Mouse (Mus musculus): ENCODE data around the gene Ggnbp2. TPM values are rescaled to one million over a fixed set of nuclear protein-coding genes. Genes with fewer than 3 reads are reported as not detected.
"Not testable (repeated sequence)": the region's sequence is repeated elsewhere in the genome, so short reads cannot be mapped to it uniquely, and the experiment has no call there.

The Ggnbp2 gene
- total RNA-seq, 4 experiments from 2014 or later, result 88.0 to 102 (median 97.7) TPM

DNA sequence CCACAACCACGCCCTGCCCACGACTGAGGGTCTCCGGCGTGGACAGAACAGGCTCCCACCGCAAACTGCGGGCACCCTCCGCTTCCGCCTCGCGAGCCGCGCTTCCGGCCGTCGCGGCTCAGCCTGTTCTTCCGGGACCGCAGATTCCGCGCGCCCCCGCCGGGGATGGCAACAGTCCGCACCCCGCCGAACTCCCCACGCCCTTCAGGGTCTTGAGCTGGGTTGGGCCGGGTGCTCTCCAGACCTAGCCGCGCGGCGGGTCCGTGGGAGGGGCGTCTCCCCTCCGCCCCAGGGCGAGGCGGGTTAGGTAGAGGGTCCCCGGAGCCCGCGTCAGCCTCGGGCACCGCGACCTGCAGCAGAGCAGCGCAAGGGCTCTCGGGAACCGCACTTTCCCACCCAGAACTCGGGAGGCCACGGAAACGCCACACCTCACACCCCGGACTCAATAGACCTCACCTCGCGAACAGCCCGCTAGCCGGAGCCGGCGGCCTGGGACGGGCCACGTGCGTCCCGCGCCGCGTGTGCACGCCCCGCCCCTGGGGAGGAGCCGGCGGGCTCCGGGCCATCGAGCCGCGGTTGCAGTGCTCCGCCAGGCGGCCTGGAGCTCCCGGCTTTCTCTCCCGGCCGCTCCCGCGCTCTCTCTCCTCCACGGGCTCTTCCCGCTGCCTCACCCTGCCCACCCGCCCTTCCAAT is 9.3 kb upstream of the Ggnbp2 start, which contains the start of the genes Myo19 and Pigw:
Gene Myo19 (plus strand): TSS at position 377 of the 693 bp plus-strand sequence.
Gene Pigw (minus strand): TSS at position 514 of the 693 bp plus-strand sequence.
- peak; percentile 54 to 64 for DNase-seq (ENCODE audit: low spot score in 2 of 2)

DNA sequence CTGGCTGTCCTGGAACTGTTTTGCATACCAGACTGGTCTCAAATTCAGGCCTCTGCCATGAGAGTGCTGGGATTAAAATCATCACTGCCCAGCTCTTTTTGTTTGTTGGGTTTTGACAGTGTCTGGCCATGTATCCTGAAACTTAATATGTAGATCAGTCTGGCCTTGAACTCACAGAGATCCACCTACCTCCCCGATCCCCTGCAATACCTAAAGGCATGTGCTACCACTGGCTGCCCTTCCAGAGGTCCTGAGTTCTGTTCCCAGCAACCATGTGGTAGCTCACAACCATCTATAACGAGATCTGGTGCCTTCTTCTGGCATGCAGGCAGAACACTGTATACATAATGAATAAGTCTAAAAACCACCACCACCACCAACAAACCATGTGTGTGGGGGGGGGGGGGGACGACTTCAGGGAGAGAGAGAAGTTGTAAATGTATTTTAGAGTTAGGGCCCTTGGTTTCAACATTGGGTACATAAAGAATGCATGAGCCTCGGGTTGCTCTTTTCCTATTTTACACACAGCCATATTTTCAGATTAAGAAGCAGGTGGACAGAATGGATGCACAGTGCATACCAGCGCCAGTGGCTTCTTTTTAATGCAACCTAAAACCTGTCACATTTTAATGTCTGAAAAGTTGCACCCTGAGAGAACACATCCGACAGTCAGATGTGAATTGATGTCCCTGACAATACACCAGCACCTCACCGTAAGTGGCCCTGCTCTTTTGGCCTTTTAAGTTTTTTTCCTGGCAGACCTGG is 8.6 kb upstream of the Ggnbp2 start:
- DNase-seq (ENCODE audit: low spot score in 2 of 2), result no peak

DNA sequence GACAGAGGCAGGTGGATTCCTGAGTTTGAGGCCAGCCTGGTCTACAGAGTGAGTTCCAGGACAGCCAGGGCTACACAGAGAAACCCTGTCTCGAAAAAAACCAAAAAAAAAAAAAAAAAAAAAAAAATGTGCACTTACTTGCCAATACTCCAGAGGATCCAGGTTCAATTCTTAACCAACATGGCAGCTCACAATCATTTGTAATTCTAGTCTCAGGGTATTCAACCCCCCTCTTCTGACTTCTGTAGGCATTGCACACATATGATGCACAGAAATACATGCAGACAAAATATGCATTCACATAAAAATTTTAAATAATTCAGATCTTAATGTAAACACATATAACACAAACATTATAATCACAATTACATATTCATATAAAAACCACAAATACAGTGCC is 5.4 kb upstream of the Ggnbp2 start:
- DNase-seq (ENCODE audit: low spot score in 2 of 2), result not testable (repeated sequence)

DNA sequence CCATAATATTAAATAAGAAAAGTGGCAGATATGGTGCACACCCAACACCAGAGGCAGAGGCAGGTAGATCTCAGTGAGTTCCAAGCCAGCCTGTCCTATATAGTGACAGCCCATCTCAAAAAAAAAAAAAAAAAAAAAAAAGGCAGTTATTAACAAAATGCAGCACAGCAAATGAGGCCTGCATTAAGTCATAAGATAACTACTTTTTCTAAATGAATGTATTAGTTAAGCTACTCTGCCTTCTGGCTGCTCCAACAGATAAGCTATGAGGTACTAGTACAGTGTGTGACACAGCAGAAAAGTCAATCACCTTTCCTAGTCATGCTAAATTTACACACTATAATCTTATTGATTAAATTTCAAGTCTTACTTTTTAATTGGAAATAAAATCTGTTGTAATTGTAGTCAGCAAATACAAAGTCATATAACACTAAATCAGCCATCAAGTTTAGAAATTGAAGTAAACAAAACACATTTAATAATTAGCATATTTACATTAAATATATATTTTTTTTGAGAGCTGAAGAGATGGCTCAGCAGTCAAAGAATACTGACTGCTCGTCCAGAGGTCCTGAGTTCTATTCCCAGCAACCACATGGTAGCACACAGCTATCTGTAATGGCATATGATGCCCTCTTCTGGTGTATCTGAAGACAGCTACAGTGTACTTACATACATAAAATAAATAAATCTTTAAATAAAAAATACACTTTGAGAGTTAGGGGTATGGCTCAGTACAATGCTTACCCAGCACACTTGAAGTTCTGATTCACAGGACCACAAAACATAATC is 2.6 kb upstream of the Ggnbp2 start:
- DNase-seq (ENCODE audit: low spot score in 2 of 2), result no peak

DNA sequence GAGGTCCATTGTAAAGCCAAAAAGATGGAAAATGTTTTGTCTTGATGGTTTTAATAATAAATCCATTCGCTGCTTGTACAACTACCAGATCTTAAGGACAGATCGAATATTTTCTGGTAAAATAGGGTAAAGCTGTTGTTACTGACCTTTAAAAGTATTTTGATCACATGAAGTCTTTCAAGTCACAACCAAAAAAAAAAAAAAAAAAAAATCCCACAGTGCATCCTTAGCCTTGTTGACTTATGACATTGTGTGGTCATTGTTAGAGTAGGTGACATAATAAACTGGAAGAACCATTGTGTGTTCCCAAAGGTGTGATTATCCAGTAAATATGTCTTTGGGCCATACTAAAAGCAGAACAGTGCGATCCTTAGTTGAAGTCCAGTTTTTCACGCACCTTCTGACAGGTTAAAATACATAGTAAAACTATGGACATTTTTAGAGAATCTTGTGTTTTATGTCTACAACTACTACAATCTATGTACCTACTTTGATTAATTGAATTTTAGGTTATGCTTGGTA is 992 bp upstream of the Ggnbp2 start:
- no peak for DNase-seq (ENCODE audit: low spot score in 2 of 2)

DNA sequence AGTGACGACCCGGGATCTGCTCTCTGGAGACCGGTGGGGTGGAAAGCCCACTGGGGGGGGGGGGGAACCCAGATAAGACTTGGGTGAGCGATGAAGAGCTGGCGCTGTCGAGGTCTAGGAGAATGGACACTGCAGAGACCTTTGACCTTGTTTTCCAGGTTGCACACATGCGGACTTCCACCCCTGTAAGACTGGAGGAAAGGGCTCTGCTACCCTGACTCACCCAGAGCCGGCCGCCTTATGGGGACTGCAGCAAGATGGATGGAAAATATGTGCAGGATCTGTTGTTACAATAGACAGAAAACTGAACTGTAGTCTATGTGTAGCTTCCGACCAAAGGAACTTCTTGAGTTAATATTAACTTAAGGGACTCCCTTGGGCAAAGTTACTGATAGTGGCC is 429 bp upstream of the Ggnbp2 start:
- DNase-seq (ENCODE audit: low spot score in 2 of 2), result no peak

DNA sequence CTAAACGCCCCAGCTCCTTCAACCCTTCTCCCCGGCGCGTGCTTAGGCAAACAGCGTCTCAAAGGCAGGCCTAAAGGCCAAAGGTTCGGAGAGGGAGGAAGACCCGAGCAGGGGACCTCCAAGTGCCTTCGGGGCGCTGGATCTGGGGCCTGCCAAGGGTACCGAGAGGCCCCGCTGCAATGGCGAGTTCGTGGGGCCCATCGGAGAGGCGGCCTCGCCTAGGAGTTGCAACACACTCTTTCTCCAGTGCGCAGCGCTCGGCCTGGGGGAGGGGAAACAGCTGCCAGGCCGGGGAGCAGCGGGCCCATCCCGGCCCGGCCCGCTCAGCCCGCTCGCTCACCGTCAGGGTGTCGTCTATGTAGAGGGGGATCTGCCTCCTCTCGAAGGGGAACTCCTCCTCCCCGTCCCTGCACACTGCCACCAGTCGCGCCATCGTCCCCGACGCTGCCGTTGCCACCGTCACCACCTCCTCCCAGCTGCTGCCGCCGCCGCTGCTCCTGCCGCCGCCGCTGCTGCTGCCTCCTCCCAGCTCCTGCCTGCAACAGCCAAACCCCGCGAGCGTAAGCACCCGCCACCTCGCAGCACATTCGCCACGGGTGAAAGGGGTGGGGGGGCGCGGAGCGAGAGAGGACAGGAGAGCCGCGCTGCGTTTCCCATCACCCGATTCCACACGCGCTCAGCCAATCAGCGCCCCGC is 932 bp downstream of the Ggnbp2 start:
- DNase-seq (ENCODE audit: low spot score in 2 of 2), result peak; percentile 78 to 95

DNA sequence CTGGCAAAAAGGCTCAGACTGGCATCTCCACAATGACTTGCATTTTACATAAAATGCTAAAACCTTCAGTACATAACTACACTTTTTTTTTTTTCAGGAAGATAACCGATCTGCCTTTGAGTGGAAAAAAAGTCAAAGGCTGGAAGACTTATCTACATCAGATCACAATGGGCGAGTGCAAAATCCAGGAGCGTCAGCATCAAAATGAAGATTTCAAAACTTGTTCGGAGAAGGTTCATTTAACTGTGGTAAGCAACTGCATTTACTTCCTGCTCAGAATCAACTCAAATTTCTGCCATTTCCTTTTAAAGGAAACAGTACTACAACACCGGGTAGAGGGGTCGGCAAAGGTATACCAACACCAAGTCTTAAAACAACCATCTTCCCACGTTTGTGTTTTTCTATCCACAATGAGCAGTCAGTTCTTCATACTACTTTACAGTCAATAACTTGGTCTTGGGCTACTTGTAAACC is 1.8 kb downstream of the Ggnbp2 start:
- DNase-seq (ENCODE audit: low spot score in 2 of 2), result no peak

DNA sequence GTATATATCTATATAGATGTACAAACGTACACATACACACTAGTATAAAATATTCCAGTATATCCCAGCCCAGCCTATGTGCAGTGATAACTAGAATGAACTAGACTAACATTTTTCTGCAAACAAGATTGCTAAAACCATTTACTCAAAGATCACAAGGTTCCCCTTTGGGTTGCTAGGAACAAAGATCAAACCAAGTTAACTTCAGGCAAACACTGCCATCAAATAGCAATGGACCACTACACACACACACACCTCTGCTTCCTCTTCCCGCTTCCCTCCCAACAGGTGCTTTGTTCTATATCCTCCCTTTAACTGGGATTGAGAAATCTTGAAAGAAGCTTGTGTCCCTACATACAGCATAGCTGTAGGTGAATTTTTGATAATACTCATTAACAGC is 3.0 kb downstream of the Ggnbp2 start:
- no peak for DNase-seq (ENCODE audit: low spot score in 2 of 2)

DNA sequence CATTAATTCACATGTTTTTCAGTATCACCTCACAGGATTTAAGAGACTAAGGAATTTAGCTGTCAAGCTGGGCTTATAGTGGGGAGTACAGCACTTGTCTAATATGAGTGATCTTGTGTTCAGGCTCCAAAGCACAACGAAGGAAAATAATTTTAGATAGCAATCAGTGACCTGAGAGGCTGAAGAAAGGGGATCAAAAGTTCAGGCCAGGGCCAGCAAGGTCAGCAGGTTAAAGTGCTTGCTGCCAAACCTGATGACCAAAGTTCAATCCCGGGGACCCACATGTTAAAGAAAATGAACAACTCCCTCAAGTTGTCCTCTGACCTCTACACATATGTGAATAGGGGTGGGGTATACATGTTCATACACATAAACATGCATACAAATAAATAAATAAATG is 5.3 kb downstream of the Ggnbp2 start:
- no peak for DNase-seq (ENCODE audit: low spot score in 2 of 2)

DNA sequence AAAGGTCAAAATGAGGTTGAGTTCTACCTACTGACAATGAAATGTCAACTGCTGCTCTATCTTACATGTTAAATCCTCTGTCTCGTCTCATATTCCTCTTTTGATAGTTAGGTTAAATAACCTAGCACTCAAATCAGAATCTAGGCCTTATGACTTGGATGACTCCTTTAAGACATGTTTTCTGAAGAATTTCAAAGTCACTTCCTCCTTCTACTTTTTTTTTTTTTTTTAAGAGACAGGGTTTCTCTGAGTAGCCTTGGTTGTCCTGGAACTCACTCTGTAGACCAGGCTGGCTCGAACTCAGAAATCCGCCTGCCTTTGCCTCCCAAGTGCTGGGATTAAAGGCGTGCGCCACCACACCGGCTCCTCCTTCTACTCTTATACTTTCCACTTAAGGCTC is 15.3 kb downstream of the Ggnbp2 start:
- DNase-seq (ENCODE audit: low spot score in 2 of 2), result no peak

DNA sequence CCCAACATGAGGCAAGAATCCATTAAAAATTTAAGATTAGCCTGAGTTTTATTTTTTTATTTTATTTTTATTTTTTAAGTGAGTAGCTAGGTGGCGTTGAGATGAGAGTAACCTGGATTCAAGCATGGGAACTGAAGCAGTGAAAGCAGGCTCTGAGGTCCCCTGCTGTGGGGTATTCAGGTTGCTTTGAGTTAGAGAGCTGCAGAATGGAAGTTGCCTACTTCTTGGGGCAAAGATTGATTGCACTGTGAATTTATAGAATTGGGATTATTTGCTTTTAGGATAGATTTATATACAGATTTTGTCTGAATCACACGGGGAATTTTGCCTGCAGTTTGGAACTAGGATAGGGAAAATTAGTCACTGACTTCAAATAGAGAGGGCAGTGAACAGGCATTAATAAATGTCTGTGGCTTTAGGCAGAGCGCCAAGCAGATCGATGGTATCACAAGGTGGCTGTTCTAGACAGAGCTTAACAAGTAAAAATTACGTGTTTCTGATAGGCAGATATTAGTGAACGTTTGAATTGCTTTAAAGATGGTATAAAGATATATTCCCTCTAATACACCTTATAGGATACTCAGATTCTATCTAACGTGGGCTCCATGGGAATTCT is 23.0 kb downstream of the Ggnbp2 start:
- DNase-seq (ENCODE audit: low spot score in 2 of 2), result no peak

DNA sequence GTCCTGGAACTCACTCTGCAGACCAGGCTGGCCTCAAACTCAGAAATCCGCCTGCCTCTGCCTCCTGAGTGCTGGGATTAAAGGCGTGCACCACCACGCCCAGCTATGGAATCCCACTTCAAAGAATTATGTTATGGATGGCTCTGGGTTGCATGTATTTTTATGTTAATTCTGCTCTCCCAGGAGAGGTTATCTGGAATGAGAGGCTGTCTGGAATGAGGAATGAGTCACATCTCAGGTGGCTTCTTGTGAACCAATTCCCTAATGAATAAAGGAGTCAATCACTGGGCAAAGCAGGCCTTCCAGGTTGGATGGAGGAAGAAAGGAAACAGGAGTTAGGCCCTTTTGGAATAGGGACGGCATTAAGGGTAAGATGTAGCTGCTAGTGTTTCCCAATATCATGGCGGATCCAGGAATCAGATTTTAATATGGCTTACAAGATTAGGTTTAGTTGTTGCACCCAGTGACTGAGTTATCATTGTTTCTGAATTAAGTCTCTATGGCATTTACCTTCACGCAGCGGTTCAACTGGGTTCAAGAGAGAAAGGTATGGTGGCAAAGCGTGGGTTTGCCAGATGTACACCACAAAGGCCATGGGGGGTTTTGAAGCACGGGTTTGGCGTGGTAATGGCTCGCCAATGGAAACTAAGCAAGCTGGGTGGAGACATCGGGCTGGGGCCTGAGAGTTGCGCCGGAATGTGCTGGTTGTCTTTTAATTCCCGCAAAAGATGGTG is 23.7 kb downstream of the Ggnbp2 start:
- no peak for DNase-seq (ENCODE audit: low spot score in 2 of 2)

DNA sequence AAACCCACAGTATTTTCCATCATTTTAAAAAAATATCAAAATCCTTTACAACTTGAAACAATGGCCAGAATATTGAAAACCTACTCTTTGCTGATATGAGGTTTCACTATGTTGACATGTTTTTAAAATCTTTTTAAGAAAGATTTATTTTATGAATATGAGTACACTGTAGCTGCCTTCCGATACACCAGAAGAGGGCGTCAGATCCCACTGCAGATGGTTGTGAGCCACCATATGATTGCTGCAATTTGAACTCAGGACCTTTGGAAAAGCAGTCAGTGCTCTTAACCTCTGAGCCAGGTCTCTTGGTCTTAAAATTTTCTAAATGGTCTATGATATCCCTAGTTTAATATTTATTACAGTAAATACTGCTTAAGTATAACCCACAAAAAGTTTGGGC is 31.3 kb downstream of the Ggnbp2 start:
- DNase-seq (ENCODE audit: low spot score in 2 of 2), result no peak

DNA sequence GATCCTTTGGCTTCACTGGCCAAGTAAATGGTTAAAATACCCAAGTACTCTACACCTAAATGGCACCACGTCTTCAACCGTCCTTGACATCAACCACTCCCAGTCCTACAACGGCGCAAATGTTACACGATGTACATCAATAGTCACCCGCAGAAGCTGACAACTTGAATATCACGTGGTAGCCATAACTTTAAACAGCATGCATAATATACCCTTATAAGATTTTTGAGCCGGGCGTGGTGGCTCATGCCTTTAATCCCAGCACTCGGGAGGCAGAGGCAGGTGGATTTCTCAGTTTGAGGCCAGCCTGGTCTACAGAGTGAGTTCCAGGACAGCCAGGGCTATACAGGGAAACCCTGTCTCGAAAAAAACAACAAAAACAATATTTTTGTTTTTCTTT is 41.1 kb downstream of the Ggnbp2 start:
- not testable (repeated sequence) for DNase-seq (ENCODE audit: low spot score in 2 of 2)

DNA sequence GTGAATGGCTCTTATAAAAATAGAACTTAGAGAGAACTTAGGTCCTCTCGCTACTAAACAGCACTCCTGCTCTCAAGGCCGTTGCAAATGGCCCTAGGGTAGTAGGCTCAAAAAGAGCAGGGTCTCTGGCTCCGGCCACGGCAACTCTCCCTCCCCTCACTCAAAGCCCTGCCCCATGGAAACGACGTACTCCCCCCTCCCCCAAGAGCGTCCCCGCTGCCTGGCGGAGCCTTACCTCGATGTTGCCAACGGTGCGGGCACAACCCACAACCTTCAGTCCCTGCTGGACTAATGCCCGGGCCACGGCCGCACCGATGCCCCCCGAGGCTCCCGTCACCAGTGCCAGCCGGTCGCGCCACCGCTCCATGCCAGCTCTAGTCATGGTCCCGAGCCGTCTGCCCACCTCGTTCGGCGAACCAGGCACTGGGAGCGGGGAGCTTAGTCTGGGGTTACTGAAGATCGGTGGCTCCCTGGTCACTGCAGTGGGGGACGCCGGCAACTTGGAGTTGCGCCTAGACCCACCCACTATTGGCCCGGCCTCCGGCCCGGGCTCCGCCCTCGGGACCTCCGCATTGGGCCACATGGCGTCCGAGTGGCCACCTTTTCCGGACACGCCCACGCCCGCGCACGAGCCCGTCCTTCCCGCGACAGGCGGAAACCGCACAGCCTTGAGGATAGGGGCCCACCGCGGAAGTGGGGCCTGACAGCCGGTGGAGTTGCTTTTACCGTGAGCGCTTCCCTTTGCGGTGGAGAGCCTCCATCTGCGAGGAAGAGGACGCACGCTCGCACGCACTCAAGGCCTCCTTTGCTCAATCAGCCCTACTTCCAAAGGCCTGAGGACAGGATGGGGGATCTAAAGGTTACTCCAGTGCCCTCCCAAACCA is 41.9 kb downstream of the Ggnbp2 start, which contains the start of gene Dhrs11:
Gene Dhrs11 (minus strand): TSS at position 479 of the 884 bp plus-strand sequence.
- peak; percentile 69 to 82 for DNase-seq (ENCODE audit: low spot score in 2 of 2)

DNA sequence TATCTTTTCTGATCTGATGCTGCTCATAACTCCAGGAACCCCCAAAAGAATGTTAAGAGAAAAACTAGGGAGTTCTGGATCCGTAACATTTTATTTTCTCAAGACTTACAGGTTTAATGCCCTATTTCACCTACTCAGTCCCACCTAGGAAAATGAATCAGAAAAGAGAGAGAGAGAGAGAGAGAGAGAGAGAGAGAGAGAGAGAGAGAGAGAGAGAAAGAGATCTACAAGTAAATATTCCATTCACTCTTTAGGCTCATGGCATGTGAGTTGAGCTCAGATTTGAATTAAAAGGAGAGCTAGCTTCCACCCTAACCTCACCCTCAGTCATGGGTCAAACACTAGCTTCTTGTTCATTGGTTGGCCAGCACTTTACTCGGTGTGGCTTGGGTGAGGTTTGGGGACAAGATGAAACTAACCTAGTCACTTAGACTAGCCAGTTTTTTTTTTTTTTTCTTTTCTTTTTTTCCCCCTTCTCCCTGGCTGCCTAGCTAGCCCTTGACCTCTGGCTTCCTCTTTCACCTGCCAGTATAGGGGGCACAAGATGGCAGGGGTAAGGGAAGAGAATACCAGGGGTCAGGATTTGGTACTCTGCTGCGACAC is 42.6 kb downstream of the Ggnbp2 start:
- no peak for DNase-seq (ENCODE audit: low spot score in 2 of 2)

DNA sequence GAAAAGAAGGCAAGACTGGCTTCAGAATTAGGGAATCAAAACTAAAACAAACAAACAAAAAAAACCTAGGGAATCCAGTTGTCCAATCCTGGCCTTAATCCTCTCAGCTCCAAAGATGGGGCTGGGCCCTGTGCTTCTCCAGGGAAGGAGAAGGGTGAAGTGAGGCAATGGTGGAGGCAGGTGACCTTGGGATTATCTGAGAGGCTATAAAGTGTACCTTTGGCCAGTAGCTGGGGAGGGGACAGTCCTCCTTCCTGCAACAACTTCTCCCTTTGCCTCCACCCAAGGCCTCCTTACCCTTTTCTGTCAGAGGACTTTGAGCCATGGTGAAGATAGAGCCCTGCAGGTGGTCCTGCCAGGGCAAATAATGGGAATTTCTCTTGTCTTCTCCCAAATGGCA is 43.1 kb downstream of the Ggnbp2 start:
- no peak for DNase-seq (ENCODE audit: low spot score in 2 of 2)
